Mouse (Mus musculus): ENCODE data around the gene Fbxo41. TPM values are rescaled to one million over a fixed set of nuclear protein-coding genes. Genes with fewer than 3 reads are reported as not detected.

The Fbxo41 gene
- polyA plus RNA-seq, 1 experiment from 2014 or later = 0.10 TPM

GRCm38 (mm10) chr6:85443488-85444233 lies 59.1 kb downstream of the Fbxo41 start:
- peak; percentile 26 for DNase-seq (ENCODE audit: low spot score)
- TF ChIP-seq EP300 (optimal IDR thresholded peaks at IDR 0.05) (no peak), CTCF (IDR thresholded peaks at IDR 0.05; ENCODE audit: low read depth) (no peak)

GRCm38 (mm10) chr6:85441142-85441541 lies 61.7 kb downstream of the Fbxo41 start:
- no peaks in the 10 kb centered on the region for H3K9me3 ChIP-seq (ENCODE audit: control insufficient read depth, low read length)
- TF ChIP-seq CTCF (IDR thresholded peaks at IDR 0.05; ENCODE audit: low read depth) (no peak), EP300 (optimal IDR thresholded peaks at IDR 0.05) (no peak)
- no peak for DNase-seq (ENCODE audit: low spot score)
- WGBS = 79% methylated on average over 4 of the region's 4 CpGs
- no peak overlapping the region for H3K4me3 ChIP-seq (ENCODE audit: low read depth, low read length)
- H3K27me3 ChIP-seq (ENCODE audit: control insufficient read depth, insufficient read depth, low read length) = no peaks in the 10 kb centered on the region
- no peak overlapping the region for H3K9ac ChIP-seq (ENCODE audit: low read length)
- no peaks in the 10 kb centered on the region for H3K4me1 ChIP-seq (replicated peaks; ENCODE audit: control insufficient read depth, insufficient read depth)
- H3K27ac ChIP-seq (replicated peaks) = no peak overlapping the region
- H3K4me2 ChIP-seq (replicated peaks; ENCODE audit: low read depth) = no peak overlapping the region
- no peak for ATAC-seq (ENCODE audit: low FRiP score, low TSS enrichment)
- peaks cover 12% of the 10 kb centered on the region for H3K36me3 ChIP-seq (ENCODE audit: control insufficient read depth, insufficient read depth, low read length)

More at GRCm38 (mm10) chr6:85443488-85444233, 59.1 kb downstream of the Fbxo41 start:
- Histone ChIP-seq H3K27me3 (ENCODE audit: control insufficient read depth, insufficient read depth, low read length) (no peaks in the 10 kb centered on the region), H3K4me2 (replicated peaks; ENCODE audit: low read depth) (no peak overlapping the region), H3K4me1 (replicated peaks; ENCODE audit: control insufficient read depth, insufficient read depth) (no peaks in the 10 kb centered on the region), H3K36me3 (ENCODE audit: control insufficient read depth, insufficient read depth, low read length) (peaks cover 12% of the 10 kb centered on the region), H3K4me3 (ENCODE audit: low read depth, low read length) (no peak overlapping the region), H3K27ac (replicated peaks) (no peak overlapping the region; the same call in 1 of the 2 replicates), H3K9ac (ENCODE audit: low read length) (no peak overlapping the region), H3K9me3 (ENCODE audit: control insufficient read depth, low read length) (no peaks in the 10 kb centered on the region)
- WGBS = 59% methylated on average over 3 of the region's 3 CpGs
- peak; percentile 79 for ATAC-seq (ENCODE audit: low FRiP score, low TSS enrichment)

GRCm38 (mm10) chr6:85436631-85437030 lies 66.2 kb downstream of the Fbxo41 start:
- Histone ChIP-seq H3K4me1 (replicated peaks; ENCODE audit: control insufficient read depth, insufficient read depth) (no peaks in the 10 kb centered on the region), H3K4me2 (replicated peaks; ENCODE audit: low read depth) (no peak overlapping the region), H3K27ac (replicated peaks) (no peak overlapping the region), H3K9ac (ENCODE audit: low read length) (no peak overlapping the region), H3K9me3 (ENCODE audit: control insufficient read depth, low read length) (no peaks in the 10 kb centered on the region), H3K4me3 (ENCODE audit: low read depth, low read length) (no peak overlapping the region), H3K27me3 (ENCODE audit: control insufficient read depth, insufficient read depth, low read length) (no peaks in the 10 kb centered on the region), H3K36me3 (ENCODE audit: control insufficient read depth, insufficient read depth, low read length) (peaks cover 7% of the 10 kb centered on the region; the same call in 1 of the 2 replicates)
- no peak for TF ChIP-seq EP300 (optimal IDR thresholded peaks at IDR 0.05)
- no peak for TF ChIP-seq CTCF (IDR thresholded peaks at IDR 0.05; ENCODE audit: low read depth)
- no peak for ATAC-seq (ENCODE audit: low FRiP score, low TSS enrichment)
- no peak for DNase-seq (ENCODE audit: low spot score)
- WGBS = 87% methylated on average over 5 of the region's 6 CpGs

GRCm38 (mm10) chr6:85436204-85436603 lies 66.6 kb downstream of the Fbxo41 start:
- Histone ChIP-seq H3K9ac (ENCODE audit: low read length) (no peak overlapping the region), H3K27me3 (ENCODE audit: control insufficient read depth, insufficient read depth, low read length) (no peaks in the 10 kb centered on the region), H3K27ac (replicated peaks) (no peak overlapping the region), H3K4me1 (replicated peaks; ENCODE audit: control insufficient read depth, insufficient read depth) (0 out of 2 replicates have a peak, but pooled peaks cover 2% of the 10 kb centered on the region), H3K4me3 (ENCODE audit: low read depth, low read length) (no peak overlapping the region), H3K36me3 (ENCODE audit: control insufficient read depth, insufficient read depth, low read length) (peaks cover 7% of the 10 kb centered on the region; the same call in 1 of the 2 replicates), H3K4me2 (replicated peaks; ENCODE audit: low read depth) (no peak overlapping the region), H3K9me3 (ENCODE audit: control insufficient read depth, low read length) (no peaks in the 10 kb centered on the region)
- DNase-seq (ENCODE audit: low spot score) (no peak), ATAC-seq (ENCODE audit: low FRiP score, low TSS enrichment) (no peak)
- WGBS = 95% methylated on average over 1 of the region's 1 CpGs
- TF ChIP-seq EP300 (optimal IDR thresholded peaks at IDR 0.05) (no peak), CTCF (IDR thresholded peaks at IDR 0.05; ENCODE audit: low read depth) (no peak)

GRCm38 (mm10) chr6:85433865-85434264 lies 68.9 kb downstream of the Fbxo41 start:
- no peak overlapping the region for H3K27ac ChIP-seq (replicated peaks)
- no peaks in the 10 kb centered on the region for H3K9me3 ChIP-seq (ENCODE audit: control insufficient read depth, low read length)
- no peaks in the 10 kb centered on the region for H3K27me3 ChIP-seq (ENCODE audit: control insufficient read depth, insufficient read depth, low read length)
- no peak for TF ChIP-seq EP300 (optimal IDR thresholded peaks at IDR 0.05)
- no peak for TF ChIP-seq CTCF (IDR thresholded peaks at IDR 0.05; ENCODE audit: low read depth)
- 78% methylated on average over 5 of the region's 5 CpGs for WGBS
- no peaks in the 10 kb centered on the region for H3K36me3 ChIP-seq (ENCODE audit: control insufficient read depth, insufficient read depth, low read length)
- ATAC-seq (ENCODE audit: low FRiP score, low TSS enrichment) = no peak
- H3K4me3 ChIP-seq (ENCODE audit: low read depth, low read length) = no peak overlapping the region
- H3K4me1 ChIP-seq (replicated peaks; ENCODE audit: control insufficient read depth, insufficient read depth) = 0 out of 2 replicates have a peak, but pooled peaks cover 2% of the 10 kb centered on the region
- DNase-seq (ENCODE audit: low spot score) = no peak
- no peak overlapping the region for H3K9ac ChIP-seq (ENCODE audit: low read length)
- H3K4me2 ChIP-seq (replicated peaks; ENCODE audit: low read depth) = no peak overlapping the region

- Histone ChIP-seq H3K4me2 (replicated peaks; ENCODE audit: low read depth) (peak within 1 kb of the TSS; percentile 99), H3K4me1 (replicated peaks; ENCODE audit: control insufficient read depth, insufficient read depth) (0 out of 2 replicates have a peak, but pooled peaks cover 2% of the 10 kb centered on the region), H3K4me3 (ENCODE audit: low read depth, low read length) (peak within 1 kb of the TSS; percentile 87), H3K27me3 (ENCODE audit: control insufficient read depth, insufficient read depth, low read length) (no peaks in the 10 kb centered on the region), H3K27ac (replicated peaks) (no peak within 1 kb of the TSS), H3K9me3 (ENCODE audit: control insufficient read depth, low read length) (no peaks in the 10 kb centered on the region), H3K36me3 (ENCODE audit: control insufficient read depth, insufficient read depth, low read length) (no peaks in the 10 kb centered on the region), H3K9ac (ENCODE audit: low read length) (peak within 1 kb of the TSS; percentile 72)
- TF ChIP-seq EP300 (optimal IDR thresholded peaks at IDR 0.05) (no peak), CTCF (IDR thresholded peaks at IDR 0.05; ENCODE audit: low read depth) (no peak)
- ATAC-seq (ENCODE audit: low FRiP score, low TSS enrichment) (peak; percentile 92), DNase-seq (ENCODE audit: low spot score) (peak; percentile 91)
- WGBS = under 1% methylated on average over 39 of the region's 39 CpGs
Observed at GRCm38 (mm10) chr6:85431842-85432431, 70.9 kb downstream of the Fbxo41 start, which contains the start of gene Smyd5. TSS of gene Smyd5 (plus strand) at chr6:85431989.

Measured in stomach, postnatal 0 days (tissue).